Mouse (Mus musculus) thymus, adult 2 months (tissue): ENCODE results near the gene Gm10318. TPM values are rescaled to one million over a fixed set of nuclear protein-coding genes. Genes with fewer than 3 reads are reported as not detected.
A peak's percentile ranks its signal among the peaks of the same experiment; 100 is the strongest.

Source experiments
- DNase-seq: peaks from one replicate; pipeline ENCODE4 v3.0.0; 2021
- H3K27ac ChIP-seq: fragments of 200-500 bp; 2 replicates; pipeline ENCODE4 v1.5.1; 2012; ENCODE audit warnings: low read length, control low read depth; ENCODE audit not compliant: control insufficient read depth, insufficient read depth
- H3K27me3 ChIP-seq: fragments of 200-500 bp; 2 replicates; pipeline ENCODE4 v1.6.1; 2012; ENCODE audit warnings: mild to moderate bottlenecking, low read length, moderate library complexity, mixed read lengths; ENCODE audit not compliant: control insufficient read depth, insufficient read depth
- H3K36me3 ChIP-seq: fragments of 200-500 bp; 2 replicates; pipeline ENCODE4 v1.6.1; 2012; ENCODE audit warnings: mild to moderate bottlenecking, low read length, moderate library complexity; ENCODE audit not compliant: control insufficient read depth, insufficient read depth
- H3K4me1 ChIP-seq: fragments of 200-500 bp; replicated peaks from 2 replicates; pipeline ENCODE4 v1.6.1; 2012; ENCODE audit warnings: low read length; ENCODE audit not compliant: control insufficient read depth, insufficient read depth
- H3K4me3 ChIP-seq: fragments of 200-500 bp; 2 replicates; pipeline ENCODE4 v1.5.1; 2012; ENCODE audit warnings: mild to moderate bottlenecking, low read length, control low read depth, moderate library complexity; ENCODE audit not compliant: control insufficient read depth, insufficient read depth
- CTCF ChIP-seq: fragments of 200-500 bp; IDR thresholded peaks from 2 replicates; pipeline ENCODE4 v1.5.1; 2012; ENCODE audit warnings: mild to moderate bottlenecking, control low read depth, low read length, moderate library complexity, borderline replicate concordance; ENCODE audit not compliant: control insufficient read depth, poor library complexity, insufficient read depth; ENCODE audit errors: extremely low read depth
- POLR2A ChIP-seq: fragments of 200-500 bp; IDR thresholded peaks from 2 replicates; pipeline ENCODE4 v1.6.1; 2012; ENCODE audit warnings: mild to moderate bottlenecking, low read length, control low read depth, moderate library complexity; ENCODE audit not compliant: control insufficient read depth, poor library complexity, insufficient read depth; ENCODE audit errors: extremely low read depth
- WGBS: fragments of 180-500 bp; shearing (Covaris S2); methylation state at CpG from one replicate; pipeline ENCODE4 v1.1.7; 2018; 5-methylcytosine and 5-hydroxymethylcytosine counted together
- polyA plus RNA-seq: library from polyadenylated mRNA; depleted of rRNA; stranded (reverse); fragments of >200 nt; gene quantifications from 2 replicates; pipeline ENCODE4 v1.2.3, GENCODE M21; 2012; rRNA removed

Gm10318 gene
- polyA plus RNA-seq: not detected in 2 replicates

GRCm38 (mm10) chr10:77852559-77852958 is at the start of gene Gm10318:
Gm10318 (plus strand) TSS chr10:77852859.
- Histone ChIP-seq H3K4me1 (no peaks in the 10 kb centered on the region), H3K36me3 (no peaks in the 10 kb centered on the region), H3K27ac (no peak within 1 kb of the TSS), H3K27me3 (no peaks in the 10 kb centered on the region), H3K4me3 (no peak within 1 kb of the TSS)
- TF ChIP-seq CTCF (no peak), POLR2A (no peak)
- WGBS: 79% methylated on average over 9 of the region's 9 CpGs
- no peak for DNase-seq

GRCm38 (mm10) chr10:77804095-77804494 is 48.6 kb upstream of the Gm10318 start:
- Histone ChIP-seq H3K4me3 (no peak overlapping the region), H3K4me1 (no peaks in the 10 kb centered on the region), H3K36me3 (no peaks in the 10 kb centered on the region), H3K27me3 (no peaks in the 10 kb centered on the region), H3K27ac (no peak overlapping the region)
- no peak for TF ChIP-seq POLR2A
- TF ChIP-seq CTCF: no peak
- DNase-seq: no peak
- 74% methylated on average over 3 of the region's 3 CpGs for WGBS

GRCm38 (mm10) chr10:77811743-77812142 is 40.9 kb upstream of the Gm10318 start, which contains the start of gene Gm9507:
Gm9507 (minus strand) TSS chr10:77811843.
- Histone ChIP-seq H3K27ac (no peak within 1 kb of the TSS), H3K27me3 (no peaks in the 10 kb centered on the region), H3K36me3 (no peaks in the 10 kb centered on the region), H3K4me3 (no peak within 1 kb of the TSS), H3K4me1 (no peaks in the 10 kb centered on the region)
- WGBS: 68% methylated on average over 5 of the region's 5 CpGs
- no peak for DNase-seq
- TF ChIP-seq CTCF: no peak
- no peak for TF ChIP-seq POLR2A

GRCm38 (mm10) chr10:77814382-77814781 is 38.3 kb upstream of the Gm10318 start, which contains the start of gene Gm2696:
Gm2696 (plus strand) TSS chr10:77814682.
- Histone ChIP-seq H3K27me3 (no peaks in the 10 kb centered on the region), H3K36me3 (no peaks in the 10 kb centered on the region), H3K4me3 (no peak within 1 kb of the TSS), H3K4me1 (no peaks in the 10 kb centered on the region), H3K27ac (no peak within 1 kb of the TSS)
- no peak for DNase-seq
- 60% methylated on average over 4 of the region's 4 CpGs for WGBS
- TF ChIP-seq POLR2A (no peak), CTCF (no peak)

GRCm38 (mm10) chr10:77815514-77815913 is 37.1 kb upstream of the Gm10318 start:
- Histone ChIP-seq H3K4me3 (no peak overlapping the region), H3K4me1 (no peaks in the 10 kb centered on the region), H3K27ac (no peak overlapping the region), H3K27me3 (no peaks in the 10 kb centered on the region), H3K36me3 (no peaks in the 10 kb centered on the region)
- peak; percentile 43 for DNase-seq
- 32% methylated on average over 5 of the region's 5 CpGs for WGBS
- no peak for TF ChIP-seq POLR2A
- TF ChIP-seq CTCF: no peak

- Histone ChIP-seq H3K27me3 (no peaks in the 10 kb centered on the region), H3K4me3 (no peak overlapping the region), H3K4me1 (no peaks in the 10 kb centered on the region), H3K36me3 (no peaks in the 10 kb centered on the region), H3K27ac (no peak overlapping the region)
- TF ChIP-seq POLR2A (no peak), CTCF (no peak)
- no peak for DNase-seq
- WGBS: 98% methylated on average over 4 of the region's 4 CpGs
Observed at GRCm38 (mm10) chr10:77818523-77818922, 34.1 kb upstream of the Gm10318 start.

GRCm38 (mm10) chr10:77819203-77819602 is 33.5 kb upstream of the Gm10318 start:
- TF ChIP-seq CTCF (no peak), POLR2A (no peak)
- H3K27ac ChIP-seq: no peak overlapping the region
- WGBS: 78% methylated on average over 4 of the region's 4 CpGs
- H3K4me3 ChIP-seq: no peak overlapping the region
- no peaks in the 10 kb centered on the region for H3K27me3 ChIP-seq
- DNase-seq: no peak
- no peaks in the 10 kb centered on the region for H3K36me3 ChIP-seq
- no peaks in the 10 kb centered on the region for H3K4me1 ChIP-seq
